Mouse (Mus musculus) left cerebral cortex, postnatal 14 days (tissue): ENCODE data around the gene Scn1b. TPM values are rescaled to one million over a fixed set of nuclear protein-coding genes. Genes with fewer than 3 reads are reported as not detected.

Source experiments
- DNase-seq, 2 experiments: peaks; one replicate each; pipeline ENCODE4 v3.0.0; 2021 to 2022; ENCODE audit warnings: low spot score in 2 of 2, mixed read lengths in 1 of 2
- intact Hi-C: fragments of 180-260 bp; cut with DNase I; formaldehyde crosslinking; loops from one replicate; pipeline ENCODE4 v1.15.1; 2025
- total RNA-seq, 2 experiments: library from RNA; stranded (reverse); gene quantifications; 2 replicates each; pipeline ENCODE4 v1.2.3; 2021

The Scn1b gene
- total RNA-seq, 2 experiments from 2014 or later: 359 to 374 TPM

GRCm38 (mm10) chr7:31097583-31098248 is 29.1 kb downstream of the Scn1b start:
- DNase-seq: peak; percentile 93 to 95

GRCm38 (mm10) chr7:31096892-31097564 is 29.8 kb downstream of the Scn1b start:
- intact Hi-C loops: loop anchor here (2.0 to 5.0 kb wide), 2 partner anchors 38 to 125 kb away; partner anchors contain the start of genes Fam187b, Lgi4 and Lsr
- no peak for DNase-seq

More at GRCm38 (mm10) chr7:31097583-31098248, 29.1 kb downstream of the Scn1b start:
- intact Hi-C loops: loop anchor here (2.0 to 5.0 kb wide), 2 partner anchors 39 to 125 kb away; partner anchors contain the start of genes Fam187b, Lgi4 and Lsr

GRCm38 (mm10) chr7:31094774-31095501 is 31.9 kb downstream of the Scn1b start:
- intact Hi-C loops: loop anchor here (5.0 kb wide), 1 partner anchor 123 kb away; the partner anchor contains the start of genes Fam187b and Lsr
- no peak for DNase-seq

- intact Hi-C loops: no loop called here
- no peak for DNase-seq
Measured at GRCm38 (mm10) chr7:31089721-31090120, 37.1 kb downstream of the Scn1b start.

GRCm38 (mm10) chr7:31088206-31088605 is 38.6 kb downstream of the Scn1b start:
- intact Hi-C loops: no loop called here

GRCm38 (mm10) chr7:31087262-31087661 is 39.5 kb downstream of the Scn1b start:
- DNase-seq: no peak
- intact Hi-C loops: no loop called here

More at GRCm38 (mm10) chr7:31088206-31088605, 38.6 kb downstream of the Scn1b start:
- no peak for DNase-seq

- DNase-seq: no peak
- intact Hi-C loops: no loop called here
Measured at GRCm38 (mm10) chr7:31086175-31086755, 40.5 kb downstream of the Scn1b start.

GRCm38 (mm10) chr7:31085171-31085570 is 41.6 kb downstream of the Scn1b start:
- intact Hi-C loops: no loop called here
- peak in 1 of 2 experiments; percentile 37 for DNase-seq

- DNase-seq: no peak
- intact Hi-C loops: no loop called here
Measured at GRCm38 (mm10) chr7:31084140-31084539, 42.7 kb downstream of the Scn1b start.

- intact Hi-C loops: no loop called here
- peak; percentile 50 to 65 for DNase-seq
Measured at GRCm38 (mm10) chr7:31082831-31083588, 43.8 kb downstream of the Scn1b start.

- DNase-seq: no peak
- intact Hi-C loops: no loop called here
Measured at GRCm38 (mm10) chr7:31082106-31082505, 44.7 kb downstream of the Scn1b start.

- DNase-seq: no peak
- intact Hi-C loops: no loop called here
Measured at GRCm38 (mm10) chr7:31081106-31081505, 45.7 kb downstream of the Scn1b start.

- no peak for DNase-seq
- intact Hi-C loops: no loop called here
Measured at GRCm38 (mm10) chr7:31080611-31081010, 46.2 kb downstream of the Scn1b start.

- DNase-seq: no peak
- intact Hi-C loops: no loop called here
Measured at GRCm38 (mm10) chr7:31079670-31080069, 47.1 kb downstream of the Scn1b start.

- intact Hi-C loops: no loop called here
- peak; percentile 83 to 89 for DNase-seq
Measured at GRCm38 (mm10) chr7:31077885-31078445, 48.8 kb downstream of the Scn1b start.

- peak in 1 of 2 experiments; percentile 58 for DNase-seq
Measured at GRCm38 (mm10) chr7:31077470-31077869, 49.3 kb downstream of the Scn1b start.

GRCm38 (mm10) chr7:31076492-31076891 is 50.3 kb downstream of the Scn1b start, which contains the start of gene Fxyd3:
Gene Fxyd3, minus strand, starts transcription at chr7:31076704.
- DNase-seq: no peak
- intact Hi-C loops: no loop called here

More at GRCm38 (mm10) chr7:31077470-31077869, 49.3 kb downstream of the Scn1b start:
- intact Hi-C loops: no loop called here

- peak in 1 of 2 experiments; percentile 48 for DNase-seq
- intact Hi-C loops: loop anchor here (5.0 kb wide), 1 partner anchor 117 kb away; the partner anchor contains the start of gene Usf2
Measured at GRCm38 (mm10) chr7:31074713-31075069, 52.1 kb downstream of the Scn1b start.
